Mouse (Mus musculus) bone marrow, adult 2 months (tissue): ENCODE measurements at regions not wholly inside any gene's neighbourhood (a gene's known extent, or its start where the extent isn't known, plus 50 kb on each side); places are given as distances from the start of the nearest gene placed in this dataset.

ENCODE experiments used
- CTCF ChIP-seq: fragments of 200-500 bp; IDR thresholded peaks from 2 replicates; pipeline ENCODE4 v1.5.1; 2011; ENCODE audit warnings: low read length, control low read depth; ENCODE audit not compliant: control insufficient read depth, insufficient read depth
- POLR2A ChIP-seq: fragments of 200-500 bp; IDR thresholded peaks from 2 replicates; pipeline ENCODE4 v1.6.1; 2011; ENCODE audit warnings: low read depth, mild to moderate bottlenecking, control low read depth, low read length, borderline replicate concordance; ENCODE audit not compliant: control insufficient read depth

DNA sequence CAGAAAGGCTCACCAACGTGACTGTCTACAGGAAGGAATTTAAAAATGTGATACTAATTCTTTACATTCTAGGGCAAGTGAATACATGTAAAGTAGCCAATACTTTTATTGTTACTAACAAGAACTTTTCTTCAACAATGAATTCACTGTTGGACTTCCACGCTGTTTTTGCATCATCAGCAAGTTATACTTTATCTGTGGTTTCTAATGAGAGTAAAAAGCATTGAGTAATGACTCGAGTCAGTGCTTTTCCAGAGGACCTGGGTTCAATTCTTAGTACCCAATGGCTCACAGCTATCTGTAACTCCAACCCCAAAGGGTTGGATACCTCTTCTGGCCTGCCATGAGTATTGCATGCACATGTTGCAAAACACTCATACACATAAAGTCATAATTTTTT is 270.3 kb upstream of the Tmem161b start:
- TF ChIP-seq CTCF (no peak), POLR2A (no peak)
